Mouse (Mus musculus) megakaryocyte, embryonic 14.5 days (primary cell): ENCODE data around the gene Raver1.

ENCODE experiments used
- FLI1 ChIP-seq: IDR thresholded peaks from 2 replicates; pipeline ENCODE4 v1.6.1; 2012; ENCODE audit warnings: low read length, inconsistent platforms, mixed read lengths
- GATA1 ChIP-seq: IDR thresholded peaks from 3 replicates; pipeline ENCODE4 v1.6.1; 2012; ENCODE audit warnings: mixed read lengths, low read length, inconsistent platforms, borderline replicate concordance

DNA sequence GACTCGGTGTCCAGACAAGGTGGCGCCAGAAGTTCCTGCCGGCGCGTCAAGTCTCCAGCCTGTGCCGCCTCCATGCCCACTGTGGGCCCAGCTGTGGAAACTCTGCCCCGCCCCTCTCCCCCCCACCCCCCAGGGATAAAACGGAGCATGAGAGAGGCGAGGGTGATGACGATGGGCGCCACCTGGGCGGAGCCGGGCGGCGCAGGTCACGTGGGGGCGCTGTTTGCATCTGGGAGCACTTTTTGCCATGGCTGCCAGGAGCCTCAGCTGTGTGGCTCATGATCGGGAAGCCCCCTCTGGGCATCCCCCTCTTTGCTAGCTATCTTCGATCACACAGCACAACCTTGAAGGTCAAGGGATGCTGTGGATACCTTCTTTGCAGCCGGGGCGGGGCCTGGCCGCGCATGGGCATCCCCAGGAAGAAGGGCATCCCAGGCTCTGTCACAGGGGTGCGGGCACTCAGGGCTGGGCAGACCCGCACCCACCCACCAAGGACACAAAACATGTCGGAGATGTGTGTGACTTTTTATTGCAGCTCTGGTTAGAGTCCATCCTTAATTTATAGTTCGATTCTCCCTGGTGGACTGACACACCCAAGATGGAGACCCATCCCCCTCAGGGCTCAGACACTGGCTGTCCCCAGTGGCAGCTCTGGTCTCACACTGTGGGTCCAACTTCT, 24.7 kb downstream of the Raver1 start, which contains the start of gene Zglp1:
- no peak for TF ChIP-seq GATA1
- TF ChIP-seq FLI1, result no peak
